Mouse (Mus musculus) heart, embryonic 16.5 days (tissue): ENCODE results near the gene Ahrr. TPM values are rescaled to one million over a fixed set of nuclear protein-coding genes. Genes with fewer than 3 reads are reported as not detected.

Experiments used
- polyA plus RNA-seq: library from polyadenylated mRNA; unstranded; fragments of >200 nt; fragmentation: Nextera tagmentation; extraction: Ambion mirVana; gene quantifications from 2 replicates; pipeline ENCODE4 v1.2.1, GENCODE M21; 2015

Ahrr gene
- polyA plus RNA-seq, 1 experiment from 2014 or later = 1.5 TPM

Other genes with a start within 250 kb of the Ahrr start
- gene Cep72, start 230.0 kb downstream of the Ahrr start, polyA plus RNA-seq = 11.7 and 12.0 TPM in 2 replicates
- gene Slc9a3, start 170.9 kb downstream of the Ahrr start, polyA plus RNA-seq = 0.22 TPM in 1 of 2 replicates, not detected in the other
- gene Exoc3, start 83.6 kb downstream of the Ahrr start, polyA plus RNA-seq = 61.9 and 65.7 TPM in 2 replicates
- gene Pdcd6, start 25.2 kb upstream of the Ahrr start, polyA plus RNA-seq = 91.5 and 105 TPM in 2 replicates
- gene Sdha, start 57.9 kb upstream of the Ahrr start, polyA plus RNA-seq = 727 and 827 TPM in 2 replicates
- 40.8 and 49.0 TPM in 2 replicates for gene Ccdc127, start 58.0 kb upstream of the Ahrr start, polyA plus RNA-seq
- gene Lrrc14b, start 71.7 kb upstream of the Ahrr start, polyA plus RNA-seq = 12.8 and 14.7 TPM in 2 replicates
- gene Zfp72, start 98.5 kb upstream of the Ahrr start, polyA plus RNA-seq = 4.3 and 4.5 TPM in 2 replicates
- gene Ftl1-ps1, start 107.4 kb upstream of the Ahrr start, polyA plus RNA-seq = 44.8 and 196 TPM in 2 replicates
- gene Zfp825, start 201.7 kb upstream of the Ahrr start, polyA plus RNA-seq = 15.0 and 18.3 TPM in 2 replicates